Mouse (Mus musculus) testis, adult 2 months (tissue): ENCODE results near the gene Plac9a. TPM values are rescaled to one million over a fixed set of nuclear protein-coding genes. Genes with fewer than 3 reads are reported as not detected.
A peak's percentile ranks its signal among the peaks of the same experiment; 100 is the strongest.
"Not testable (repeated sequence)": the region's sequence is repeated elsewhere in the genome, so short reads cannot be mapped to it uniquely, and the experiment has no call there.

ENCODE experiments used
- H3K27ac ChIP-seq: fragments of 200-500 bp; 2 replicates; pipeline ENCODE4 v1.5.1; 2012; ENCODE audit warnings: low read depth, low read length; ENCODE audit not compliant: control insufficient read depth, insufficient read depth
- H3K27me3 ChIP-seq: fragments of 200-500 bp; 2 replicates; pipeline ENCODE4 v1.6.1; 2012; ENCODE audit warnings: mild to moderate bottlenecking, low read length, moderate library complexity; ENCODE audit not compliant: control insufficient read depth, insufficient read depth
- H3K36me3 ChIP-seq: fragments of 200-500 bp; 2 replicates; pipeline ENCODE4 v1.6.1; 2012; ENCODE audit warnings: mild to moderate bottlenecking, low read length; ENCODE audit not compliant: control insufficient read depth, insufficient read depth
- H3K4me1 ChIP-seq: fragments of 200-500 bp; 2 replicates; pipeline ENCODE4 v1.6.1; 2012; ENCODE audit warnings: low read length; ENCODE audit not compliant: control insufficient read depth, insufficient read depth
- H3K4me3 ChIP-seq: fragments of 200-500 bp; 2 replicates; pipeline ENCODE4 v1.5.1; 2012; ENCODE audit warnings: low read depth, mild to moderate bottlenecking, low read length, moderate library complexity, mixed read lengths; ENCODE audit not compliant: control insufficient read depth
- CTCF ChIP-seq: fragments of 200-500 bp; IDR thresholded peaks from 2 replicates; pipeline ENCODE4 v1.5.1; 2012; ENCODE audit warnings: low read depth, mild to moderate bottlenecking, inconsistent platforms, low read length, moderate library complexity; ENCODE audit not compliant: control insufficient read depth, insufficient read depth, insufficient replicate concordance
- POLR2A ChIP-seq: fragments of 200-500 bp; IDR thresholded peaks from 2 replicates; pipeline ENCODE4 v1.6.1; 2012; ENCODE audit warnings: low read depth, mild to moderate bottlenecking, inconsistent platforms, low read length, moderate library complexity; ENCODE audit not compliant: control insufficient read depth
- polyA plus RNA-seq: library from polyadenylated mRNA; depleted of rRNA; stranded (reverse); fragments of >200 nt; gene quantifications from 2 replicates; pipeline ENCODE4 v1.2.3, GENCODE M21; 2012

The Plac9a gene
- polyA plus RNA-seq, 1 experiment, result 1.9 TPM

GRCm38 (mm10) chr14:25853717-25854452 lies 49.0 kb downstream of the Plac9a start:
- TF ChIP-seq CTCF (no peak), POLR2A (no peak)
- H3K4me1 ChIP-seq, result peaks cover 2% of the 10 kb centered on the region; the same call in 1 of the 2 replicates
- no peaks in the 10 kb centered on the region for H3K36me3 ChIP-seq
- no peak overlapping the region for H3K4me3 ChIP-seq
- peak overlapping the region; percentile 47 for H3K27ac ChIP-seq
- no peaks in the 10 kb centered on the region for H3K27me3 ChIP-seq

- H3K27me3 ChIP-seq, result no peaks in the 10 kb centered on the region
- H3K36me3 ChIP-seq, result no peaks in the 10 kb centered on the region
- no peak overlapping the region for H3K4me3 ChIP-seq
- H3K4me1 ChIP-seq, result peaks cover 2% of the 10 kb centered on the region; the same call in 1 of the 2 replicates
- H3K27ac ChIP-seq, result no peak overlapping the region
- TF ChIP-seq POLR2A, result no peak
- TF ChIP-seq CTCF, result no peak
Measured at GRCm38 (mm10) chr14:25853295-25853694, 49.6 kb downstream of the Plac9a start.

- H3K27me3 ChIP-seq, result no peaks in the 10 kb centered on the region
- H3K27ac ChIP-seq, result no peak overlapping the region
- no peaks in the 10 kb centered on the region for H3K36me3 ChIP-seq
- TF ChIP-seq CTCF, result no peak
- TF ChIP-seq POLR2A, result no peak
- H3K4me3 ChIP-seq, result no peak overlapping the region
- peaks cover 4% of the 10 kb centered on the region for H3K4me1 ChIP-seq
Measured at GRCm38 (mm10) chr14:25852121-25852561, 50.8 kb downstream of the Plac9a start.

GRCm38 (mm10) chr14:25851189-25851588 lies 51.7 kb downstream of the Plac9a start:
- H3K4me1 ChIP-seq, result peaks cover 4% of the 10 kb centered on the region
- TF ChIP-seq CTCF (no peak), POLR2A (no peak)
- no peaks in the 10 kb centered on the region for H3K27me3 ChIP-seq
- no peaks in the 10 kb centered on the region for H3K36me3 ChIP-seq
- no peak overlapping the region; the same call in 1 of the 2 replicates for H3K27ac ChIP-seq
- H3K4me3 ChIP-seq, result no peak overlapping the region

GRCm38 (mm10) chr14:25850433-25850832 lies 52.5 kb downstream of the Plac9a start:
- no peak overlapping the region for H3K27ac ChIP-seq
- no peaks in the 10 kb centered on the region for H3K27me3 ChIP-seq
- peaks cover 4% of the 10 kb centered on the region for H3K4me1 ChIP-seq
- no peaks in the 10 kb centered on the region for H3K36me3 ChIP-seq
- H3K4me3 ChIP-seq, result no peak overlapping the region
- TF ChIP-seq CTCF (no peak), POLR2A (no peak)

- H3K27ac ChIP-seq, H3K27me3 ChIP-seq, H3K36me3 ChIP-seq, H3K4me3 ChIP-seq, H3K4me1 ChIP-seq: not testable (repeated sequence)
Measured at GRCm38 (mm10) chr14:25848708-25849107, 54.2 kb downstream of the Plac9a start.

GRCm38 (mm10) chr14:25848237-25848636 lies 54.7 kb downstream of the Plac9a start:
- TF ChIP-seq POLR2A (no peak), CTCF (no peak)
- Histone ChIP-seq H3K4me1 (peaks cover 4% of the 10 kb centered on the region), H3K27me3 (no peaks in the 10 kb centered on the region), H3K27ac (no peak overlapping the region), H3K4me3 (no peak overlapping the region), H3K36me3 (no peaks in the 10 kb centered on the region)
